Mouse (Mus musculus): Measurements from ENCODE around the gene Nkap. TPM values are rescaled to one million over a fixed set of nuclear protein-coding genes. Genes with fewer than 3 reads are reported as not detected.
"Not testable (repeated sequence)": the region's sequence is repeated elsewhere in the genome, so short reads cannot be mapped to it uniquely, and the experiment has no call there.

The Nkap gene
- total RNA-seq, 2 experiments from 2014 or later: 9.3 to 11.2 TPM

DNA sequence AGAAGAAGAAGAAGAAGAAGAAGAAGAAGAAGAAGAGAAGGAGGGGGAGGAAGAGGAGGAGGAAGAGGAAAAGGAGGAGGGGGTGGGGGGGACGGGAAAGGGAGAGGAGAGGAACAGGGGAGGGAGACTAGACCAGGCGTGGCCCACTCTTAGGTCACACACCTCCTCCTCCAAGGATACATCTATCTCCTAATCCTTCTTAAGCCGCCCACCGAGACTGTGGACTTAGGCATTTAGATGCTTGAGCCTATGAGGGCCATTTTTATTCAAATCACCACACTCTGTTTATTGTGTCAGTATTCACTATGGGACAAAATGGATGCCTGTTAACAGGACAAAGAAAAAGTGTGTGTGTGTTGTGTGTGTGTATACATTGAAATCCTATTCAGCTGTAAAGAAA lies 17.9 kb downstream of the Nkap start:
- intact Hi-C loops (cut with DNase I); DNase-seq: not testable (repeated sequence)

DNA sequence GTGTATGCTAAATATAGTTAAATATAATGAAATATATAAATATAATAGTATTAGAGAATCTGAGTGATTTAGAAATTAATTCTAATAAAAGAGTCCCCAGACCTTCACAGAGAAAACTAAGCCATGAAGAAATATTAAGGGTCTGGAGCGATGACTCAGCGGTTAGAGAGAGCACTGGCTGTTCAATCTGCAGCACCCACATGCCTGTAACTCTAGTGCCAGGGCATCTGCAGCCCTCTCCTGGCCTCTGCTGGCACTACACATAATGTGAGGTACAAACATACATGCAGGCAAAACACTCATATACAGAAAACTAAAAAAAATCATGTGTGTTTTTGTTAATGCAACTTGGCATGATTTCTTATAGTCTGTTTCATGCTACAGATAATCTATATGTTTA lies 18.4 kb downstream of the Nkap start:
- DNase-seq: no peak
- intact Hi-C loops (cut with DNase I): no loop called here

DNA sequence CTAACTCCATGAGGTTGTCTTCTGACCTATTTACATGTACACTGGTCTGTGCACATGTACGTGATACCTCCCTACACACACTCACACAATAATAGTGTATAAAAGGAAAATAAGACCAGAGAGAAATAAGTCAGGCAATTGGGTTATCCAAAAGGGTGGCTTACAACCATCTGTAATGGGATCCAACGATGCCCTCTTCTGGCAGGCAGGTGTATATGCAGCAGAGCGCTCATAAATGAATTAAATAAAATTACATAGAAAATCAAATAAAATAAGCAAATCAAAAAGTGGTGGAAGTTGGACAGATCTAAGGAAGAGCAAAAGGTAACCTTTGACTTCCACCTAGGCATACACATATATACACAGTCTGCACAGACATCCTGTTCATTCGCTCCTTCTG lies 31.2 kb downstream of the Nkap start:
- DNase-seq: no peak

DNA sequence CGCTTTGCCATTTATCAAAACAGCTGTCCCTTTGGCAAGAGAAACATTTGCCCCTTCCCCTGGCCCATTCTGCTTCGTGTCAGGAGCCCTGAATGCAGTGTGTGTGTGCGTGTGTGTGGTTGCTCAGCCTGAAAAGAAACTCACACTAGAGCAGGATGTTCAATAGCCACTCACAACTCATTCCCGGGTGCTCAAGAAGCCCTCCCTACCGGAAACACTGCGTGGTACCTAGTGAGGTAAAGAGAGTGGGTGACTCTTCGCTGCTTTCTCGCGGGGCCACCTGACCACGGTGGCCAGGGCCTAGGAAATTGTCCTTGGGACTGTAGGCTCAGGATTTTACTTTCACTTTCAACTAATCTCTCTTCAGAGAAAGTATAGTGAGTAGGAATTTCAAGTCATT lies 34.6 kb downstream of the Nkap start:
- intact Hi-C loops (cut with DNase I): no loop called here
- no peak for DNase-seq

More for the DNA sequence above, 31.2 kb downstream of the Nkap start:
- intact Hi-C loops (cut with DNase I): no loop called here

- intact Hi-C loops (cut with DNase I): no loop called here
- no peak for DNase-seq
Measured at GRCm38 (mm10) chrX:37163115-37163514, 36.5 kb downstream of the Nkap start.

- intact Hi-C loops (cut with DNase I): no loop called here
- peak; percentile 11 to 44 for DNase-seq
Measured at GRCm38 (mm10) chrX:37167085-37167484, 40.5 kb downstream of the Nkap start.

- intact Hi-C loops (cut with DNase I): no loop called here
Measured at GRCm38 (mm10) chrX:37168742-37169141, 42.1 kb downstream of the Nkap start, which contains the start of gene Akap14. Gene Akap14, minus strand, starts transcription at chrX:37168842.

DNA sequence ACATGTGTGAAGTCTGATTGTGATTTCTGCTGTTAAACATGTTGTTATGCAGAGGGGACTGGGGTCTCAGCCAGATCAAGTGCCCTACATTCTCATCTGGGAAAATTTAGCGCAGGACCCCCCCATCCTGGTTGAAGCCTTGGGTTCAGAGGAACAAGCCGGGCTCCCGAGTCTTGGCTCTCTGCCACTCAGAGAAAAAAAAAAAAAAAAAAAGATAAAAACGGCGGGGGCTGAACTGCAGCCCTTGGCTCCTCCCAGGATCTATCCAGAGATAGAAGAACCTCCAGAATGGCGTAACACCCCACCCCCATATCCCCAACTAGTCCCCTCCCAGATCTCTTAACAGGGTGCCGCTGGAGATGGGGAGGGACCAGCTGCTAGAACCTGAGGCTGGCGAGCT lies 57.8 kb downstream of the Nkap start:
- DNase-seq; intact Hi-C loops (cut with DNase I): not testable (repeated sequence)

More at GRCm38 (mm10) chrX:37168742-37169141, 42.1 kb downstream of the Nkap start, which contains the start of gene Akap14:
- DNase-seq: no peak

- intact Hi-C loops (cut with DNase I): no loop called here
Measured at GRCm38 (mm10) chrX:37190755-37191104, 64.1 kb downstream of the Nkap start.

GRCm38 (mm10) chrX:37191105-37191743 lies 64.6 kb downstream of the Nkap start, which contains the start of the genes Ndufa1 and Rnf113a1:
Gene Ndufa1, minus strand, starts transcription at chrX:37191163.
Gene Rnf113a1, plus strand, starts transcription at chrX:37191245.
- intact Hi-C loops (cut with DNase I): no loop called here
- peak; percentile 76 to 81 for DNase-seq

More at GRCm38 (mm10) chrX:37190755-37191104, 64.1 kb downstream of the Nkap start:
- no peak for DNase-seq

DNA sequence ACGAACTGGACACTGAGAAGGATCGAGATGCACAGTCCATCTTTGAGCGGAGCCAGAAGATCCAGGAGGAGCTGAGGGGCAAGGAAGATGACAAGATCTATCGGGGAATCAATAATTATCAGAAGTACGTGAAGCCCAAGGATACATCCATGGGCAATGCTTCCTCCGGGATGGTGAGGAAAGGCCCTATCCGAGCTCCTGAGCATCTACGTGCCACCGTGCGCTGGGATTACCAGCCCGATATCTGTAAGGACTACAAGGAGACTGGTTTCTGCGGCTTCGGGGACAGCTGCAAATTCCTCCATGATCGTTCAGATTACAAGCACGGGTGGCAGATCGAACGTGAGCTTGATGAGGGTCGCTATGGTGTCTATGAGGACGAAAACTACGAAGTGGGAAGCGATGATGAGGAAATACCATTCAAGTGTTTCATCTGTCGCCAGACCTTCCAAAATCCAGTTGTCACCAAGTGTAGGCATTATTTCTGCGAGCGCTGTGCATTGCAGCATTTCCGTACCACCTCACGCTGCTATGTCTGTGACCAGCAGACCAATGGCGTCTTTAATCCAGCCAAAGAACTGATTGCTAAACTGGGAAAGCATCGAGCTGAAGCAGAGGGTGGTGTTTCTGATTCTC lies 65.3 kb downstream of the Nkap start:
- no peak for DNase-seq
- intact Hi-C loops (cut with DNase I): no loop called here

- intact Hi-C loops (cut with DNase I): no loop called here
- no peak for DNase-seq
Measured at GRCm38 (mm10) chrX:37198676-37199075, 72.1 kb downstream of the Nkap start.

Other genes starting within 250 kb of the Nkap start
- gene Nkrf, start 223.9 kb upstream of the Nkap start, total RNA-seq (2021): 1 to 10 TPM; 3.4 to 3.8 TPM
- gene Sept6, start 135.0 kb upstream of the Nkap start, total RNA-seq (2021): 10 to 100 TPM in 1 of 2 experiments, 1 to 10 TPM in 1; 7.8 to 11.4 TPM
- not detected for gene Sowahd, start 78.0 kb upstream of the Nkap start, total RNA-seq (2021)
- gene Rpl39, start 41.4 kb upstream of the Nkap start, total RNA-seq (2021): 100 to 1,000 TPM; 332 to 382 TPM
- gene Upf3b, start 16.5 kb upstream of the Nkap start, total RNA-seq (2021): 10 to 100 TPM in 1 of 2 experiments, 1 to 10 TPM in 1; 6.7 to 10.2 TPM
- gene Akap14, start 42.0 kb downstream of the Nkap start, total RNA-seq (2021): not detected
- gene Ndufa1, start 64.4 kb downstream of the Nkap start, total RNA-seq (2021): 100 to 1,000 TPM; 877 to 921 TPM
- 1 to 10 TPM; 1.9 to 2.1 TPM for gene Rnf113a1, start 64.5 kb downstream of the Nkap start, total RNA-seq (2021)
- not detected for gene Gm9, start 84.2 kb downstream of the Nkap start, total RNA-seq (2021)
- gene Rhox1, start 95.5 kb downstream of the Nkap start, total RNA-seq (2021): not detected
- gene Rhox2a, start 118.2 kb downstream of the Nkap start, total RNA-seq (2021): not detected
- not detected for gene Rhox3a, start 123.1 kb downstream of the Nkap start, total RNA-seq (2021)
- gene Rhox4a, start 138.5 kb downstream of the Nkap start, total RNA-seq (2021): not detected